Mouse (Mus musculus) ES-Bruce4 (cell line): ENCODE results near the gene Ksr2. TPM values are rescaled to one million over a fixed set of nuclear protein-coding genes. Genes with fewer than 3 reads are reported as not detected.

Source experiments
- H3K27ac ChIP-seq: 2 replicates; pipeline ENCODE4 v1.5.1; 2012; ENCODE audit warnings: low read length, inconsistent platforms; ENCODE audit not compliant: insufficient read depth
- H3K27me3 ChIP-seq: 2 replicates; pipeline ENCODE4 v1.6.1; 2012; ENCODE audit warnings: mild to moderate bottlenecking, low read length, inconsistent platforms; ENCODE audit not compliant: control insufficient read depth, poor library complexity, insufficient read depth, severe bottlenecking
- H3K36me3 ChIP-seq: 2 replicates; pipeline ENCODE4 v1.6.1; 2012; ENCODE audit warnings: inconsistent platforms, mild to moderate bottlenecking, low read length, moderate library complexity; ENCODE audit not compliant: control insufficient read depth, poor library complexity, insufficient read depth, severe bottlenecking
- H3K4me1 ChIP-seq: one replicate; pipeline ENCODE4 v1.8.1; 2011; ENCODE audit warnings: low read length; ENCODE audit not compliant: control insufficient read depth, insufficient read depth
- H3K4me3 ChIP-seq: 2 replicates; pipeline ENCODE4 v1.5.1; 2011; ENCODE audit warnings: low read depth, mild to moderate bottlenecking, low read length
- H3K9ac ChIP-seq: 2 replicates; pipeline ENCODE4 v1.6.1; 2012; ENCODE audit warnings: low read depth, mild to moderate bottlenecking, inconsistent platforms; ENCODE audit not compliant: poor library complexity, severe bottlenecking
- H3K9me3 ChIP-seq: replicated peaks from 2 replicates; pipeline ENCODE4 v1.6.1; 2012; ENCODE audit warnings: mild to moderate bottlenecking, low read length, inconsistent platforms; ENCODE audit not compliant: control insufficient read depth, poor library complexity, insufficient read depth, severe bottlenecking
- CTCF ChIP-seq: IDR thresholded peaks from one replicate; pipeline ENCODE4 v1.8.1; 2011; ENCODE audit warnings: low read depth, low read length
- EP300 ChIP-seq: IDR thresholded peaks from 2 replicates; pipeline ENCODE4 v1.6.1; 2011; ENCODE audit warnings: low read depth, low read length; ENCODE audit not compliant: insufficient read depth
- POLR2A ChIP-seq: IDR thresholded peaks from one replicate; pipeline ENCODE4 v1.8.1; 2011; ENCODE audit warnings: low read length; ENCODE audit not compliant: insufficient read depth
- polyA plus RNA-seq: library from polyadenylated mRNA; stranded (reverse); fragments of >200 nt; gene quantifications from 2 replicates; pipeline ENCODE4 v1.2.4, GENCODE M21; 2011; ENCODE audit warnings: low read depth; ENCODE audit not compliant: missing spikeins, insufficient read depth, insufficient read length

Gene Ksr2
- polyA plus RNA-seq, 1 experiment, result 1.3 TPM

DNA sequence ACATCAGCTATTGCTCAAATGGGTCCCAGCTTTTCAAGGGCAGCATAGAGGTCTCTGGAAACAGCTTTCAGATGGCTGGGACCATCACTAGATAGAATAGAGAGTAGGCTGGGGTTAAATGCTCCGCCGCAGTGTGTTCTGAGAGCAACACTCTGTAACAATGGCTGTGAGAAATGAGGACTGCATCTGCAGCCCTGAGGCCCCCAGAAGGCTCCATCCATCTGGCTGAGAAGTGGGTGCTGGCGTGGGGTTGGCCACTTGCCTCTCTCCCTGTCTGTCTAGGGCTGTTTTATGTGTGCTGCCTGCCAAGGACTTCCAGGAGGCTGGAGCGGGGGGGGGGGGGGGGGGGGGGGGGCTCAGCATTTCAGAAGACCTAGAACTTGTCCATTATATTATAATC, 253.5 kb downstream of the Ksr2 start:
- Histone ChIP-seq H3K4me1 (no peaks in the 10 kb centered on the region), H3K36me3 (no peaks in the 10 kb centered on the region), H3K9me3 (no peaks in the 10 kb centered on the region), H3K4me3 (no peak overlapping the region), H3K27me3 (no peaks in the 10 kb centered on the region), H3K9ac (no peak overlapping the region), H3K27ac (no peak overlapping the region)
- TF ChIP-seq CTCF (no peak), EP300 (no peak), POLR2A (no peak)

DNA sequence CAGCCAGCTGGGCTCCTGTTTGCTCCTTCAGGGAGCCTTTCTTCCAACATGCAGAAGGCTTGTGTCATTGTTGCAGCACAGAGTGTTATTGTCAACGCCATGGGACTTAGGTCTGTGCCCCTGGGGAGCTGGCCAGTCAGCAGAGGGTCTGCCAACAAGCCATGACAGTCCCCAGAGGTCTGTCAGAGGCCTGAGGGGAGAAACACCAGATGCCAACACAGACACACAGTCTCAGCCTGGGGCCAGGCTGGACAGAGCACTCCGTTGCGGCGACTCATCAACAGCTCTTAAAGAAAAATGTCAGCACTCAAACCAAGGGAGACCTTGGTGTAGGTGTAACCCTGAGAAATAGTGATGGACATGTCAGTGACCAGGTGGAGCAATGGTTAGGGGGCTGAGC, 255.5 kb downstream of the Ksr2 start:
- no peak overlapping the region for H3K27ac ChIP-seq
- H3K36me3 ChIP-seq, result no peaks in the 10 kb centered on the region
- no peak for TF ChIP-seq EP300
- no peak for TF ChIP-seq CTCF
- TF ChIP-seq POLR2A, result no peak
- 0 out of 2 replicates have a peak, but pooled peaks cover 4% of the 10 kb centered on the region for H3K9me3 ChIP-seq
- H3K9ac ChIP-seq, result no peak overlapping the region
- H3K27me3 ChIP-seq, result no peaks in the 10 kb centered on the region
- no peak overlapping the region for H3K4me3 ChIP-seq
- H3K4me1 ChIP-seq, result no peaks in the 10 kb centered on the region

DNA sequence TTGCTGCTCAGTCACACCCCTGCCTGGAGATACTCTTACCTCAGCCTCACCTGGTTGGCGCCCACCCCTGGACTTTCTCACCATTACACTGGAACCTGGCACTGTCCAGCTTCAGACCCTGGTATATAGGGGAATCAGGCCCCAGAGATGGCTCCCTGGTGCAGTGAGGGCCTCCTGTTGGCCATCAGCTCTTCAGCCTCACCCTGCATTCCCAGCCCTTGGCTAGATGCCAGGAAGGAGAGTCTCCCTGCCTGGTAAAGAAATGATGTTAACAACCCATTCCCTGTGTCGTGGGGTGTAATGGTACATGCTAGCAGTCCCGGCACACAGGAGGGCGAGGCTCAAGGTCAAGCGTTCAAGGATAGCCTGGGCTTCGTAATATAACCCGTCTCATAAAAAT, 256.0 kb downstream of the Ksr2 start:
- H3K36me3 ChIP-seq, result no peaks in the 10 kb centered on the region
- TF ChIP-seq EP300, result no peak
- no peak for TF ChIP-seq CTCF
- TF ChIP-seq POLR2A, result no peak
- no peaks in the 10 kb centered on the region for H3K27me3 ChIP-seq
- H3K9me3 ChIP-seq, result 0 out of 2 replicates have a peak, but pooled peaks cover 4% of the 10 kb centered on the region
- no peak overlapping the region for H3K4me3 ChIP-seq
- no peak overlapping the region for H3K9ac ChIP-seq
- no peak overlapping the region for H3K27ac ChIP-seq
- H3K4me1 ChIP-seq, result no peaks in the 10 kb centered on the region

DNA sequence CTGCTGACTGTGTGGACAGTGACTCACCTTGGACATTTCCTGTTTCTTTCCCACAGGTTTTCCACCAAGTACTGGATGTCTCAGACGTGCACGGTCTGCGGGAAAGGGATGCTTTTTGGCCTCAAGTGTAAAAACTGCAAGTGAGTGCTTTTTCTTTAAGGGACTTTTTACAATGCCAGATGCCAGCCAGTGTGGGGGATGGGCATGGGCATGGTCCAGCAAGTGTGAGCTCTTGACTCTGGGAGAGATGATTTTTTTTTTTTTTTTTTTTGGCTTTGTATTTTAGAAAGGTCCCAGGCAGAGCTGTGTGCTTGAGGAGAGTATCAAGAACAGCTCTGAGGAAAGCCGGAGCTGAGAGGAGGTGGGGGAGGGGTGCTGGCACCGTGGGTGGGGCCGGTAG, 257.6 kb downstream of the Ksr2 start:
- Histone ChIP-seq H3K36me3 (no peaks in the 10 kb centered on the region), H3K4me1 (no peaks in the 10 kb centered on the region), H3K4me3 (no peak overlapping the region), H3K9ac (no peak overlapping the region), H3K9me3 (0 out of 2 replicates have a peak, but pooled peaks cover 4% of the 10 kb centered on the region), H3K27ac (no peak overlapping the region), H3K27me3 (no peaks in the 10 kb centered on the region)
- no peak for TF ChIP-seq CTCF
- no peak for TF ChIP-seq EP300
- TF ChIP-seq POLR2A, result no peak

DNA sequence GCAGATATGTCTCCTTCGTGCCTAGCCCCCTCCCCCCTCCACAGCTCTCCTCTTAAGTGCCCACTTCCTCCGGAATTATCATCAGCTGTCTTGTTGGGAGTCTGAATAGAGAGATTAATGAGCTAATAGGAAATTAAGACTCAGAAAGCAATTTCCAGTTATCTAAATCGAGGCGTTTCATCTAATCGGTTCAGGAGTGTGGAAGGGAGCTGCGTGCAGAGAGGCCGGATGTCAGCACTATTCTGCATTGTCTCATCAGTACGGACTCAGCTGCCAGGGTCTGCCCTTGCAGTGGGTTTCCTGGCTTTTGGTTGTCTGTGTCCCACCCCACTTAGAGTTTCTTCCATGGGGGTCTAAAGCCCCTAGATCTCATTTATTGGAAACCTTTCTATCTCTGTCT, 262.0 kb downstream of the Ksr2 start:
- Histone ChIP-seq H3K9ac (no peak overlapping the region), H3K9me3 (0 out of 2 replicates have a peak, but pooled peaks cover 4% of the 10 kb centered on the region), H3K4me1 (no peaks in the 10 kb centered on the region), H3K4me3 (no peak overlapping the region), H3K36me3 (no peaks in the 10 kb centered on the region), H3K27ac (no peak overlapping the region), H3K27me3 (no peaks in the 10 kb centered on the region)
- TF ChIP-seq POLR2A, result no peak
- TF ChIP-seq EP300, result no peak
- no peak for TF ChIP-seq CTCF

DNA sequence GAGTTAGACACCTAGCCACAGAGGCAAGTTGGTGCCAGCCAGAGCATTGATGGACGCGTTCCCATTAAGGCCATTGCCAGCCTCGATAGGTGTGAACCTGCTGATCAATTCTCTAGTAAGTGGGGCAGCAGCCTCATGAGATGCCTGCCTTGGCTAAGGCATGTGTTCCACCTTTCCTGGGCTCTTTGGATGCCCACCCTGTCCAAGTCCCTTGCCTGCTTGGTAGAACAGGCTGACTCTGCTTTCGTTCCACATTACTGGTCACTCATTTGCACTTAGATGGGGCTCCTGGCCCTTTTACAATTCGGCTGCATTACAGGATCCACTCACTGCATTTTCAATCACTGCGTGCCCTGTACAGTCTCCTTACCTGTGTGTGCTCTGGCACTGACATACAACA, 263.4 kb downstream of the Ksr2 start:
- Histone ChIP-seq H3K9ac (no peak overlapping the region), H3K36me3 (no peaks in the 10 kb centered on the region), H3K4me1 (no peaks in the 10 kb centered on the region), H3K27ac (no peak overlapping the region), H3K9me3 (0 out of 2 replicates have a peak, but pooled peaks cover 4% of the 10 kb centered on the region), H3K4me3 (no peak overlapping the region), H3K27me3 (no peaks in the 10 kb centered on the region)
- TF ChIP-seq EP300 (no peak), CTCF (no peak), POLR2A (no peak)
